18 mouse cellular contexts compared by ENCODE assay signal in genomic region chr4:46700223-46700651, GRCm38 (mm10). TPM values are rescaled to one million over a fixed set of nuclear protein-coding genes. Genes with fewer than 3 reads are reported as not detected.
A peak's percentile ranks its signal among the peaks of the same experiment; 100 is the strongest.
DNase-seq lines count a peak whose midpoint lies in the region; ATAC-seq and TF ChIP-seq lines count a peak whose summit lies in the region.
"Had no signal": no experiment of that assay in that cellular context is flagged by ENCODE, and none has a peak within 500 bp of the region (broad histone marks: within the 10 kb centered on the region; RNA-seq: fewer than 3 reads in every experiment).

No protein-coding gene starts in this region.

- H3K4me2 ChIP-seq in forebrain, embryonic 13.5 days, result no peak overlapping the region
- H3K4me2 ChIP-seq: embryonic facial prominence, embryonic 13.5 days had no signal

- no peak for DNase-seq in forebrain, embryonic 10.5 days (ENCODE audit: extremely low spot score, low spot score)
- peak; percentile 51 for DNase-seq in retina, postnatal 1 day
- DNase-seq in retina, embryonic 14.5 days (ENCODE audit: low spot score), result no peak
- no peak for DNase-seq in embryo, embryonic 11 days
- DNase-seq in spleen, postnatal 36 days (ENCODE audit: low spot score in 2 of 2), result no peak
- DNase-seq: adrenal gland, postnatal 14 days; cerebellum, adult 2 months; kidney, adult 9 months; kidney, postnatal 4 days; liver; lung, adult 18-20 months; lung, postnatal 36 days; thymus, adult 2 months had no signal

- no peak for TF ChIP-seq CTCF in olfactory bulb, adult 2 months (IDR thresholded peaks at IDR 0.05; ENCODE audit: insufficient read depth, low read depth, low read length)

- no peaks in the 10 kb centered on the region for H3K36me3 ChIP-seq in forebrain, embryonic 13.5 days (ENCODE audit: poor library complexity, severe bottlenecking)
- no peaks in the 10 kb centered on the region for H3K36me3 ChIP-seq in forebrain, embryonic 10.5 days (replicated peaks)
- H3K36me3 ChIP-seq: embryonic facial prominence, embryonic 13.5 days had no signal

- H3K4me3 ChIP-seq in forebrain, embryonic 13.5 days, result no peak overlapping the region
- H3K4me3 ChIP-seq in forebrain, embryonic 10.5 days, result no peak overlapping the region
- no peak overlapping the region for H3K4me3 ChIP-seq in olfactory bulb, adult 2 months (ENCODE audit: insufficient read depth, low read depth, low read length)
- H3K4me3 ChIP-seq: embryonic facial prominence, embryonic 13.5 days had no signal

- ATAC-seq in forebrain, embryonic 13.5 days, result peak; percentile 69
- peak; percentile 86 for ATAC-seq in megakaryocyte-erythroid progenitor cell, adult 5-6 weeks (replicated peaks; ENCODE audit: low FRiP score, low TSS enrichment, poor library complexity, severe bottlenecking)
- ATAC-seq: activated CD4-positive, CD25-positive, alpha-beta regulatory T cell, adult 4 months had no signal

- H3K27me3 ChIP-seq in forebrain, embryonic 13.5 days, result 0 out of 2 replicates have a peak, but pooled peaks cover 4% of the 10 kb centered on the region
- H3K27me3 ChIP-seq in forebrain, embryonic 10.5 days (ENCODE audit: poor library complexity, severe bottlenecking), result no peaks in the 10 kb centered on the region
- H3K27me3 ChIP-seq: embryonic facial prominence, embryonic 13.5 days had no signal

- TF ChIP-seq POLR2A in olfactory bulb, adult 2 months (IDR thresholded peaks at IDR 0.05; ENCODE audit: insufficient read depth, low read depth, low read length), result no peak

- no peak overlapping the region for H3K9ac ChIP-seq in forebrain, embryonic 13.5 days
- H3K9ac ChIP-seq: embryonic facial prominence, embryonic 13.5 days had no signal

- H3K9me3 ChIP-seq in forebrain, embryonic 13.5 days (replicated peaks), result no peaks in the 10 kb centered on the region
- no peaks in the 10 kb centered on the region for H3K9me3 ChIP-seq in forebrain, embryonic 10.5 days
- H3K9me3 ChIP-seq: embryonic facial prominence, embryonic 13.5 days had no signal

- H3K4me1 ChIP-seq in forebrain, embryonic 13.5 days, result peaks cover 10% of the 10 kb centered on the region
- peaks cover 8% of the 10 kb centered on the region; the same call in 1 of the 2 replicates for H3K4me1 ChIP-seq in forebrain, embryonic 10.5 days
- H3K4me1 ChIP-seq in olfactory bulb, adult 2 months (ENCODE audit: control insufficient read depth, insufficient read depth, low read length), result peaks cover 8% of the 10 kb centered on the region
- H3K4me1 ChIP-seq: embryonic facial prominence, embryonic 13.5 days had no signal

- 19% methylated on average over 10 of the region's 10 CpGs for WGBS in forebrain, embryonic 13.5 days
- 68% methylated on average over 10 of the region's 10 CpGs for WGBS in forebrain, embryonic 10.5 days
- WGBS in olfactory bulb, adult 2 months, result 39% methylated on average over 10 of the region's 10 CpGs

- 0 out of 2 replicates have a peak overlapping the region, but pooled peaks have one; percentile 27 for H3K27ac ChIP-seq in forebrain, embryonic 13.5 days
- no peak overlapping the region for H3K27ac ChIP-seq in forebrain, embryonic 10.5 days
- H3K27ac ChIP-seq in olfactory bulb, adult 2 months (ENCODE audit: insufficient read depth, low read depth, low read length), result peak overlapping the region; percentile 42
- H3K27ac ChIP-seq: embryonic facial prominence, embryonic 13.5 days had no signal

RNA-seq across cellular contexts. Expression of gene Tbc1d2, which starts 50.2 kb away (rescaled TPM):
- polyA plus RNA-seq in forebrain, embryonic 13.5 days (2015; fragmentation: Nextera tagmentation; extraction: Ambion mirVana), result 0.50 and 0.74 TPM in 2 replicates
- polyA plus RNA-seq in forebrain, embryonic 10.5 days (2016; fragmentation: Nextera tagmentation; extraction: Ambion mirVana), result 0.73 and 0.94 TPM in 2 replicates
- total RNA-seq in megakaryocyte-erythroid progenitor cell, adult 5-6 weeks (2014; fragmentation: Nextera tagmentation), result 0.26 and 0.64 TPM in 2 replicates
- 0.80 and 0.88 TPM in 2 replicates for total RNA-seq in megakaryocyte-erythroid progenitor cell, adult 5-6 weeks (2017)
- not detected in 2 replicates for polyA plus RNA-seq in olfactory bulb, adult 2 months (2012; ENCODE audit: insufficient read depth, insufficient read length, low replicate concordance, missing spikeins)
